Mouse (Mus musculus) forebrain, embryonic 11.5 days (tissue): Measurements from ENCODE around the gene 4933424G06Rik. TPM values are rescaled to one million over a fixed set of nuclear protein-coding genes. Genes with fewer than 3 reads are reported as not detected.

ENCODE experiments used
- ATAC-seq: fragments of 200-750 bp; cut with Nextera tagmentation; replicated peaks from 2 replicates; pipeline ENCODE4 v1.8.0; 2017; ENCODE audit warnings: moderate TSS enrichment; ENCODE audit not compliant: low FRiP score
- DNase-seq: peaks from one replicate; pipeline ENCODE4 v3.0.0-alpha.2; 2017; ENCODE audit warnings: low spot score
- H3K27ac ChIP-seq: fragments of 300-500 bp; sonication (generic); 2 replicates; pipeline ENCODE4 v1.5.1; 2014; ENCODE audit warnings: low read depth, low read length
- H3K27me3 ChIP-seq: fragments of 300-500 bp; sonication (generic); 2 replicates; pipeline ENCODE4 v1.6.1; 2014; ENCODE audit warnings: mild to moderate bottlenecking, low read length, mixed read lengths; ENCODE audit not compliant: control insufficient read depth, insufficient read depth
- H3K36me3 ChIP-seq: fragments of 300-500 bp; sonication (generic); 2 replicates; pipeline ENCODE4 v1.6.1; 2014; ENCODE audit warnings: mild to moderate bottlenecking, low read length, moderate library complexity, mixed read lengths; ENCODE audit not compliant: control insufficient read depth, insufficient read depth
- H3K4me1 ChIP-seq: fragments of 300-500 bp; sonication (generic); replicated peaks from 2 replicates; pipeline ENCODE4 v1.6.1; 2014; ENCODE audit warnings: low read length, mixed read lengths; ENCODE audit not compliant: control insufficient read depth, insufficient read depth
- H3K4me2 ChIP-seq: fragments of 300-500 bp; sonication (generic); 2 replicates; pipeline ENCODE4 v1.6.1; 2014; ENCODE audit warnings: low read depth, mild to moderate bottlenecking, low read length, moderate library complexity, mixed read lengths; ENCODE audit not compliant: severe bottlenecking
- H3K4me3 ChIP-seq: fragments of 300-500 bp; sonication (generic); 2 replicates; pipeline ENCODE4 v1.5.1; 2014; ENCODE audit warnings: low read depth, low read length
- H3K9ac ChIP-seq: fragments of 300-500 bp; sonication (generic); 2 replicates; pipeline ENCODE4 v1.6.1; 2014; ENCODE audit warnings: low read length
- H3K9me3 ChIP-seq: fragments of 300-500 bp; sonication (generic); 2 replicates; pipeline ENCODE4 v1.6.1; 2016; ENCODE audit warnings: low read length, mixed read lengths; ENCODE audit not compliant: control insufficient read depth
- WGBS: fragments of 180-500 bp; shearing (Covaris S2); extraction: QIAGEN DNeasy Blood & Tissue Kit; methylation state at CpG from one replicate; pipeline ENCODE4 v1.1.7; 2014; 5-methylcytosine and 5-hydroxymethylcytosine counted together
- polyA plus RNA-seq: library from polyadenylated mRNA; unstranded; fragments of >200 nt; fragmentation: Nextera tagmentation; extraction: Ambion mirVana; gene quantifications from 2 replicates; pipeline ENCODE4 v1.2.1, GENCODE M21; 2014

4933424G06Rik gene
- polyA plus RNA-seq, 1 experiment from 2014 or later: 0.17 TPM

GRCm38 (mm10) chr1:36770998-36771397, 61.0 kb downstream of the 4933424G06Rik start:
- no peaks in the 10 kb centered on the region; the same call in none of the 2 replicates for H3K27me3 ChIP-seq
- peak overlapping the region; percentile 14; the same call in 1 of the 2 replicates for H3K4me3 ChIP-seq
- H3K36me3 ChIP-seq: no peaks in the 10 kb centered on the region
- WGBS: 19% methylated on average over 27 of the region's 27 CpGs
- peak; percentile 59 for DNase-seq
- H3K4me1 ChIP-seq: no peaks in the 10 kb centered on the region
- ATAC-seq: no peak
- H3K9ac ChIP-seq: no peak overlapping the region
- H3K9me3 ChIP-seq: no peaks in the 10 kb centered on the region
- H3K27ac ChIP-seq: no peak overlapping the region
- peak overlapping the region; percentile 45; the same call in 1 of the 2 replicates for H3K4me2 ChIP-seq

GRCm38 (mm10) chr1:36772198-36772934, 62.4 kb downstream of the 4933424G06Rik start:
- Histone ChIP-seq H3K4me1 (no peaks in the 10 kb centered on the region), H3K27me3 (no peaks in the 10 kb centered on the region; the same call in none of the 2 replicates), H3K4me3 (no peak overlapping the region), H3K4me2 (no peak overlapping the region), H3K9me3 (no peaks in the 10 kb centered on the region), H3K36me3 (no peaks in the 10 kb centered on the region), H3K9ac (no peak overlapping the region), H3K27ac (no peak overlapping the region)
- DNase-seq (no peak), ATAC-seq (no peak)
- WGBS: 92% methylated on average over 9 of the region's 9 CpGs

- ATAC-seq (no peak), DNase-seq (no peak)
- Histone ChIP-seq H3K36me3 (no peaks in the 10 kb centered on the region), H3K4me2 (no peak overlapping the region), H3K27me3 (no peaks in the 10 kb centered on the region), H3K27ac (no peak overlapping the region), H3K9ac (no peak overlapping the region), H3K9me3 (no peaks in the 10 kb centered on the region), H3K4me1 (no peaks in the 10 kb centered on the region), H3K4me3 (no peak overlapping the region)
- 90% methylated on average over 13 of the region's 13 CpGs for WGBS
These were observed 70.8 kb downstream of the 4933424G06Rik start for GRCm38 (mm10) chr1:36780793-36781192.

- ATAC-seq (no peak), DNase-seq (no peak)
- no peak overlapping the region for H3K4me2 ChIP-seq
- WGBS: 86% methylated on average over 11 of the region's 11 CpGs
- no peaks in the 10 kb centered on the region for H3K9me3 ChIP-seq
- H3K27me3 ChIP-seq: no peaks in the 10 kb centered on the region
- no peak overlapping the region for H3K4me3 ChIP-seq
- H3K9ac ChIP-seq: no peak overlapping the region
- no peak overlapping the region for H3K27ac ChIP-seq
- no peaks in the 10 kb centered on the region for H3K36me3 ChIP-seq
- no peaks in the 10 kb centered on the region for H3K4me1 ChIP-seq
These were observed 72.5 kb downstream of the 4933424G06Rik start for GRCm38 (mm10) chr1:36782476-36782875.

- Histone ChIP-seq H3K27ac (no peak overlapping the region), H3K27me3 (no peaks in the 10 kb centered on the region), H3K4me2 (peak overlapping the region; percentile 87), H3K4me3 (peak overlapping the region; percentile 38), H3K9ac (peak overlapping the region; percentile 64), H3K36me3 (no peaks in the 10 kb centered on the region), H3K4me1 (no peaks in the 10 kb centered on the region), H3K9me3 (no peaks in the 10 kb centered on the region)
- peak; percentile 84 for DNase-seq
- ATAC-seq: peak; percentile 73
- 4% methylated on average over 20 of the region's 20 CpGs for WGBS
These were observed 74.6 kb downstream of the 4933424G06Rik start for GRCm38 (mm10) chr1:36784365-36785134.

- peak; percentile 74 for DNase-seq
- peak; percentile 60 for ATAC-seq
- peak overlapping the region; percentile 87 for H3K4me2 ChIP-seq
- H3K4me3 ChIP-seq: peak overlapping the region; percentile 38
- H3K27me3 ChIP-seq: no peaks in the 10 kb centered on the region
- H3K9me3 ChIP-seq: no peaks in the 10 kb centered on the region
- peak overlapping the region; percentile 64 for H3K9ac ChIP-seq
- no peaks in the 10 kb centered on the region for H3K36me3 ChIP-seq
- WGBS: 3% methylated on average over 16 of the region's 16 CpGs
- H3K27ac ChIP-seq: no peak overlapping the region
- H3K4me1 ChIP-seq: 0 out of 2 replicates have a peak, but pooled peaks cover 2% of the 10 kb centered on the region
These were observed 75.3 kb downstream of the 4933424G06Rik start for GRCm38 (mm10) chr1:36785238-36785641.

GRCm38 (mm10) chr1:36786377-36786776, 76.4 kb downstream of the 4933424G06Rik start:
- WGBS: 94% methylated on average over 7 of the region's 7 CpGs
- ATAC-seq: no peak
- Histone ChIP-seq H3K9me3 (no peaks in the 10 kb centered on the region), H3K4me1 (0 out of 2 replicates have a peak, but pooled peaks cover 2% of the 10 kb centered on the region), H3K36me3 (no peaks in the 10 kb centered on the region), H3K27ac (no peak overlapping the region), H3K4me3 (no peak overlapping the region), H3K4me2 (no peak overlapping the region), H3K27me3 (no peaks in the 10 kb centered on the region), H3K9ac (no peak overlapping the region)
- no peak for DNase-seq

- no peaks in the 10 kb centered on the region for H3K9me3 ChIP-seq
- WGBS: 83% methylated on average over 8 of the region's 8 CpGs
- H3K4me1 ChIP-seq: 0 out of 2 replicates have a peak, but pooled peaks cover 2% of the 10 kb centered on the region
- DNase-seq (no peak), ATAC-seq (no peak)
- no peaks in the 10 kb centered on the region for H3K27me3 ChIP-seq
- H3K27ac ChIP-seq: no peak overlapping the region
- H3K4me3 ChIP-seq: no peak overlapping the region
- H3K9ac ChIP-seq: no peak overlapping the region
- no peak overlapping the region for H3K4me2 ChIP-seq
- peaks cover 6% of the 10 kb centered on the region for H3K36me3 ChIP-seq
These were observed 79.5 kb downstream of the 4933424G06Rik start for GRCm38 (mm10) chr1:36789416-36789815.
